Mouse (Mus musculus) midbrain, embryonic 12.5 days (tissue): ENCODE results near the gene Slc26a11. TPM values are rescaled to one million over a fixed set of nuclear protein-coding genes. Genes with fewer than 3 reads are reported as not detected.

Experiments
- ATAC-seq: fragments of 200-750 bp; cut with Nextera tagmentation; 2 replicates; pipeline ENCODE4 v1.8.0; 2017; ENCODE audit warnings: low read depth, moderate TSS enrichment, moderate library complexity; ENCODE audit not compliant: low FRiP score
- H3K27ac ChIP-seq: fragments of 300-500 bp; sonication (generic); replicated peaks from 2 replicates; pipeline ENCODE4 v1.5.1; 2016; ENCODE audit warnings: mild to moderate bottlenecking
- H3K27me3 ChIP-seq: fragments of 300-500 bp; sonication (generic); 2 replicates; pipeline ENCODE4 v1.6.1; 2016; ENCODE audit warnings: mild to moderate bottlenecking
- H3K36me3 ChIP-seq: fragments of 300-500 bp; sonication (generic); 2 replicates; pipeline ENCODE4 v1.6.1; 2016
- H3K4me1 ChIP-seq: fragments of 300-500 bp; sonication (generic); 2 replicates; pipeline ENCODE4 v1.6.1; 2016
- H3K4me2 ChIP-seq: fragments of 300-500 bp; sonication (generic); replicated peaks from 2 replicates; pipeline ENCODE4 v1.6.1; 2016; ENCODE audit warnings: mild to moderate bottlenecking, moderate library complexity
- H3K4me3 ChIP-seq: fragments of 300-500 bp; sonication (generic); 2 replicates; pipeline ENCODE4 v1.5.1; 2016; ENCODE audit warnings: mild to moderate bottlenecking
- H3K9ac ChIP-seq: fragments of 300-500 bp; sonication (generic); replicated peaks from 2 replicates; pipeline ENCODE4 v1.6.1; 2016; ENCODE audit warnings: mild to moderate bottlenecking, moderate library complexity
- H3K9me3 ChIP-seq: fragments of 300-500 bp; sonication (generic); 2 replicates; pipeline ENCODE4 v1.6.1; 2016; ENCODE audit warnings: mild to moderate bottlenecking
- WGBS: fragments of 180-500 bp; shearing (Covaris S2); methylation state at CpG from one replicate; pipeline ENCODE4 v1.1.7; 2016; 5-methylcytosine and 5-hydroxymethylcytosine counted together
- microRNA counts: library from miRNA; unstranded; fragments of <30 nt; microRNA quantifications from one replicate; lab custom pipeline; 2017
- microRNA-seq: library from miRNA; unstranded; fragments of <30 nt; microRNA quantifications from one replicate; pipeline ENCODE4, GENCODE M21; 2017
- polyA plus RNA-seq: library from polyadenylated mRNA; unstranded; fragments of >200 nt; fragmentation: Nextera tagmentation; extraction: Ambion mirVana; gene quantifications from 2 replicates; pipeline ENCODE4 v1.2.1, GENCODE M21; 2016

Gene Slc26a11
- polyA plus RNA-seq, 1 experiment from 2014 or later, result 6.1 TPM

DNA sequence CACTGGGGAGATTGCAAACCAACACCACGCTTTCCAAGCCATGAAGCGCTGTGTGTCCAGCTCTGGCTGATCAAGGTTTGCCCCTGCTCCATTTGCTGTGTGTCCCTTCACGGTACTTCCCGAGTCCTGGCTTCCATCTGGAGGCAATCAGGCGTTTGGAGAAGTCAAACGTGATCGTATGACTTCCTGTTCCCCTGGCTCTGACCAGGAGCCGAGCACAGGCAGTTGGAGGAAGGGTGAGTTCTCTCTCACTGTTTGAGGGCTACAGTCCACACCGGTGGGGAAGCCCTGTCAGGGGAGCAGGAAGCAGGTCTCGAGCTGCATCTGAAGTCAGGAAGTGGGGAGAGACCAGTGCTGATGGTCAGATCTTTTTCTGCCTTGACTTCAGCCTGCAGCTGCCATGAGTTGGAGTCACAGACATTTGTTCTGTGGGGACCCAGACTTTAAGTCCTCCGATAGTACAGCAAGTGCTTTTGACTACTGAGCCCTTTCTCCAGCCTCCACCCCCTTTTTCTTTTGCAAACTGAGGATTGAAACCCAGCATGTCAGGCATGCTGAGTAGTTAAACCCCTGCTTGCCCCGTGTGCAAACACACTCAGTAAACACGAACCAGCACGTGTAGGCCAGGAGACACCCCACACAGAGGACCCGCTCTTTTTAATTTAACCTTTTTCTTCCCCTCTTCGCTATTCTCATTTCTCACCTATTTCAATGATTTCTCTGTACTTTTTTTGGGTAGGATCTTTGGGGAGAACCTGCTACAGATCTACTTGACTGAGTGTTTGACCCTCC is 64.2 kb downstream of the Slc26a11 start:
- no peaks in the 10 kb centered on the region for H3K36me3 ChIP-seq
- H3K4me3 ChIP-seq, result no peak overlapping the region
- no peaks in the 10 kb centered on the region for H3K9me3 ChIP-seq
- H3K4me1 ChIP-seq, result no peaks in the 10 kb centered on the region
- no peak for ATAC-seq
- no peak overlapping the region for H3K27ac ChIP-seq
- WGBS, result 64% methylated on average over 16 of the region's 16 CpGs
- H3K27me3 ChIP-seq, result no peaks in the 10 kb centered on the region
- no peak overlapping the region for H3K4me2 ChIP-seq
- no peak overlapping the region for H3K9ac ChIP-seq

DNA sequence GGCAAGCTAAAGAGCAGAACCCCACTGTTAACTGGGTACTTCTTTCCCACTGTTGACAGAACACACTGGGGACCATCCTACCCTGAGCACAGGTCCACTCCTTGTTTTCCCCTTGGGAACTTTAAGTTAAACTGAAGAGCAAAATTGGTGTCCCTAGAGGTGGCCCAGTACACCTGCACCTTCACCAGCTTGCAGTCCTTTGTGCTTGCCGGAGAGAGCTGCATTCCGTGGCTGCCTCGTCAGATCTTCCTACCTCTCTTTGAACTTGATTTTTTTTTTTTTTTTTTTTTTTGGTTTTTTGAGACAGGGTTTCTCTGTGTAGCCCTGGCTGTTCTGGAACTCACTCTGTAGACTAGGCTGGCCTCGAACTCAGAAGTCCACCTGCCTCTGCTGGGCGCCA is 65.1 kb downstream of the Slc26a11 start:
- Histone ChIP-seq H3K4me3 (no peak overlapping the region), H3K9me3 (no peaks in the 10 kb centered on the region), H3K36me3 (no peaks in the 10 kb centered on the region), H3K27me3 (no peaks in the 10 kb centered on the region), H3K27ac (no peak overlapping the region), H3K4me1 (no peaks in the 10 kb centered on the region), H3K4me2 (no peak overlapping the region), H3K9ac (no peak overlapping the region)
- WGBS, result 86% methylated on average over 5 of the region's 5 CpGs
- ATAC-seq, result no peak

DNA sequence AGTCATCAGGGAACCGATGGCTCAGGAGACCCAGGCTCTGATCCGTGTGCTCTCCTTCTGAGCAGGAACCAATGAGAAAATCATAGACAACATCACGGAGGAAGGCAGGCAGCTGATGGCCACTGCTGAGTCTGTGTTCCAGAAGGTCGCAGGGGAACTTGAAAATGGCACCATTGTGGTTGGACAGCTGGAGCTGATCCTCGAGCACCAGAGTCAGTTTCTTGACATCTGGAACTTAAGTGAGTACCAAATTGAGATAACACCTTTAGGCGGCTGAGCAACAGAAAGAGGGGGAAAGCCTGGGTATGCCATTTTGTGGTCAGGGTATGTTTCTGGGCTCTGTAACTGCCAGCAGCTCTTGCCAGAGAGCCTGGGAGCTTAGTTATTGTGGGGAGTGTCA is 72.1 kb downstream of the Slc26a11 start:
- H3K4me3 ChIP-seq, result no peak overlapping the region
- H3K4me1 ChIP-seq, result peaks cover 11% of the 10 kb centered on the region
- peaks cover 9% of the 10 kb centered on the region; the same call in 1 of the 2 replicates for H3K27me3 ChIP-seq
- no peaks in the 10 kb centered on the region for H3K9me3 ChIP-seq
- ATAC-seq, result no peak
- no peak overlapping the region for H3K9ac ChIP-seq
- H3K4me2 ChIP-seq, result no peak overlapping the region
- no peak overlapping the region for H3K27ac ChIP-seq
- WGBS, result 85% methylated on average over 6 of the region's 6 CpGs
- H3K36me3 ChIP-seq, result no peaks in the 10 kb centered on the region

DNA sequence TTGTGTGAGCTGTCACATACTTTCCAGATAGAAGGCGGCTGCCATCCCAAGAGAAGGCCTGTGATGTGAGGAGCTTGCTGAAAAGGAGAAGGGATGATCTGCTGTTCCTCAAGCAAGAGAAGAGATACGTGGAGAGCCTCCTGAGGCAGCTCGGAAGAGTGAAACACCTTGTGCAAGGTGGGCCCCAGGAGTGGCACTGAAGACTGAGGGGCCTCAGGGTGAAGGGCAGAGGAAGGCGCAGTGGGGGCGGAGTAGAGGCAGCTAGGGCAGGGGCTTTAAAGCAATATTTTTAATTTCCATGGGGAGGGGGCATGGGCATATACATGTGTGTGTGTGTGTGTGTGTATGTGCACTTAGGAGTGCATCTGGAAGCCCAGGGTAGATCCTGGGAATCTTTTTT is 72.6 kb downstream of the Slc26a11 start:
- Histone ChIP-seq H3K4me2 (peak overlapping the region; percentile 56), H3K9ac (no peak overlapping the region; the same call in 1 of the 2 replicates), H3K4me3 (peak overlapping the region; percentile 32; the same call in 1 of the 2 replicates), H3K4me1 (peaks cover 11% of the 10 kb centered on the region), H3K27ac (no peak overlapping the region), H3K36me3 (no peaks in the 10 kb centered on the region), H3K9me3 (no peaks in the 10 kb centered on the region), H3K27me3 (peaks cover 9% of the 10 kb centered on the region; the same call in 1 of the 2 replicates)
- WGBS, result 84% methylated on average over 5 of the region's 5 CpGs
- no peak for ATAC-seq

DNA sequence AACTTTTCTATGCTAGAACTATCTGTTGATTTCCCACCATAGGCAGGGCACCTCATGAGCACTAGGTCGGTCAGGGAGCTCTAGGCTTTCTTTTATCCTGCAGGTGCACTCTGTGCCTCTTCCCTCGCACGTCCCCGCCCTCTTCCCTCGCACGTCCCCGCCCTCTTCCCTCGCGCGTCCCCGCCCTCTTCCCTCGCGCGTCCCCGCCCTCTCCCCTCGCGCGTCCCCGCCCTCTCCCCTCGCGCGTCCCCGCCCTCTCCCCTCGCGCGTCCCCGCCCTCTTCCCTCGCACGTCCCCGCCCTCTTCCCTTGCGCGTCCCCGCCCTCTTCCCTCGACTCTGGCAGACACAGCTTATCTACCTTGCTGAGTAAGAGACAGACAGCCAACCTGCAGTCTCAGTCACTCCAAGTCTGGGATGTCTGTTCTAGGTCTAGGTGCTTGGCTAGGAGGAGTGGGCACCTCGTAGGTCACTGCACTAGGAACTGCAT is 73.3 kb downstream of the Slc26a11 start:
- Histone ChIP-seq H3K4me1 (peaks cover 11% of the 10 kb centered on the region), H3K4me2 (peak overlapping the region; percentile 56), H3K9me3 (no peaks in the 10 kb centered on the region), H3K4me3 (peak overlapping the region; percentile 32), H3K27me3 (peaks cover 9% of the 10 kb centered on the region; the same call in 1 of the 2 replicates), H3K27ac (no peak overlapping the region), H3K9ac (peak overlapping the region; percentile 20; the same call in 1 of the 2 replicates), H3K36me3 (no peaks in the 10 kb centered on the region)
- WGBS, result under 1% methylated on average over 31 of the region's 35 CpGs
- ATAC-seq, result 0 out of 2 replicates have a peak, but pooled peaks have one; percentile 56

MicroRNAs within 50 kb of the gene (microRNA counts, 519-probe panel; counts per million panel counts)
- not detected for microRNA mmu-miR-1932 (lab: Ali Mortazavi, UCI)

Small RNAs within 50 kb of the gene (microRNA-seq; reads per million reads assigned to microRNA genes)
- not detected for gene Mir1932

Other genes with a start within 250 kb of the Slc26a11 start
- gene Tbc1d16, start 127.1 kb upstream of the Slc26a11 start, polyA plus RNA-seq, result 30.9 and 35.1 TPM in 2 replicates
- 18.6 and 24.1 TPM in 2 replicates for gene Ccdc40, start 127.0 kb upstream of the Slc26a11 start, polyA plus RNA-seq
- 40.6 and 42.1 TPM in 2 replicates for gene Gaa, start 87.7 kb upstream of the Slc26a11 start, polyA plus RNA-seq
- gene Eif4a3, start 55.5 kb upstream of the Slc26a11 start, polyA plus RNA-seq, result 326 and 341 TPM in 2 replicates
- gene Card14, start 47.8 kb upstream of the Slc26a11 start, polyA plus RNA-seq, result 0.06 and 0.10 TPM in 2 replicates
- gene Sgsh, start within 50 bp of the Slc26a11 start, polyA plus RNA-seq, result 4.6 and 6.5 TPM in 2 replicates
- 1.2 TPM in 2 replicates for gene Rnf213, start 37.5 kb downstream of the Slc26a11 start, polyA plus RNA-seq
- gene Endov, start 135.8 kb downstream of the Slc26a11 start, polyA plus RNA-seq, result 24.9 and 25.1 TPM in 2 replicates
- 5.9 and 6.2 TPM in 2 replicates for gene Nptx1, start 192.2 kb downstream of the Slc26a11 start, polyA plus RNA-seq
- gene Rptor, start 247.3 kb downstream of the Slc26a11 start, polyA plus RNA-seq, result 18.3 and 19.0 TPM in 2 replicates